ENCODE assay signal across 12 mouse cellular contexts in genomic region chr16:56974646-56975045, GRCm38 (mm10). TPM values are rescaled to one million over a fixed set of nuclear protein-coding genes. Genes with fewer than 3 reads are reported as not detected.
"Had no signal": no experiment of that assay in that cellular context is flagged by ENCODE, and none has a peak within 500 bp of the region (broad histone marks: within the 10 kb centered on the region; RNA-seq: fewer than 3 reads in every experiment).

No protein-coding gene starts in this region.

- DNase-seq: kidney, postnatal 10 days; layer of hippocampus, adult 9-11 months; liver; lung, adult 18-20 months; lung, postnatal 10 days; lung, postnatal 36 days; retina, postnatal 1 day; right cerebral cortex, postnatal 25 days; spleen, adult 18-20 months; thymus, postnatal 25 days had no signal

RNA-seq across cellular contexts. Expression of gene Lnp1, which starts 46.8 kb away (rescaled TPM):
- total RNA-seq: monocyte, adult 5-6 weeks; neutrophil, adult 5-6 weeks had no signal
